Mouse (Mus musculus): ENCODE results near the gene Edem1. TPM values are rescaled to one million over a fixed set of nuclear protein-coding genes. Genes with fewer than 3 reads are reported as not detected.

Edem1 gene
- polyA plus RNA-seq, 1 experiment: 41.9 TPM

Other genes starting within 250 kb of the Edem1 start
- 74.0 and 122 TPM in 2 replicates for gene Bhlhe40, start 168.0 kb upstream of the Edem1 start, polyA plus RNA-seq (2012; ENCODE audit: insufficient read depth, insufficient read length, missing spikeins)
- 66.3 and 96.4 TPM in 2 replicates for gene Arl8b, start 45.5 kb upstream of the Edem1 start, polyA plus RNA-seq (2012; ENCODE audit: insufficient read depth, insufficient read length, missing spikeins)

All from brown adipose tissue, adult 24 weeks (tissue).